Mouse (Mus musculus) kidney, embryonic 14.5 days (tissue): ENCODE measurements at regions not wholly inside any gene's neighbourhood (a gene's known extent, or its start where the extent isn't known, plus 50 kb on each side); places are given as distances from the start of the nearest gene placed in this dataset.
A peak's percentile ranks its signal among the peaks of the same experiment; 100 is the strongest.

ENCODE experiments used
- ATAC-seq: fragments of 200-750 bp; cut with Nextera tagmentation; 2 replicates; pipeline ENCODE4 v1.8.0; 2017; ENCODE audit warnings: moderate number of reproducible peaks, mild to moderate bottlenecking, moderate TSS enrichment, moderate library complexity; ENCODE audit not compliant: low FRiP score, low TSS enrichment
- H3K27ac ChIP-seq: fragments of 300-500 bp; sonication (generic); 2 replicates; pipeline ENCODE4 v1.5.1; 2014; ENCODE audit warnings: low read depth, mild to moderate bottlenecking, low read length, moderate library complexity, mixed read lengths
- H3K27me3 ChIP-seq: fragments of 300-500 bp; sonication (generic); 2 replicates; pipeline ENCODE4 v1.6.1; 2014; ENCODE audit warnings: mild to moderate bottlenecking, low read length; ENCODE audit not compliant: control insufficient read depth, insufficient read depth
- H3K36me3 ChIP-seq: fragments of 300-500 bp; sonication (generic); 2 replicates; pipeline ENCODE4 v1.6.1; 2014; ENCODE audit warnings: low read length, mixed read lengths; ENCODE audit not compliant: control insufficient read depth, insufficient read depth
- H3K4me1 ChIP-seq: fragments of 300-500 bp; sonication (generic); 2 replicates; pipeline ENCODE4 v1.6.1; 2014; ENCODE audit warnings: low read length, mixed read lengths; ENCODE audit not compliant: control insufficient read depth, insufficient read depth
- H3K4me2 ChIP-seq: fragments of 300-500 bp; sonication (generic); replicated peaks from 2 replicates; pipeline ENCODE4 v1.6.1; 2014; ENCODE audit warnings: low read depth, mild to moderate bottlenecking, low read length
- H3K4me3 ChIP-seq: fragments of 300-500 bp; sonication (generic); 2 replicates; pipeline ENCODE4 v1.5.1; 2014; ENCODE audit warnings: mild to moderate bottlenecking, low read length
- H3K9ac ChIP-seq: fragments of 300-500 bp; sonication (generic); 2 replicates; pipeline ENCODE4 v1.6.1; 2014; ENCODE audit warnings: low read depth, mild to moderate bottlenecking, low read length, moderate library complexity
- H3K9me3 ChIP-seq: fragments of 300-500 bp; sonication (generic); 2 replicates; pipeline ENCODE4 v1.6.1; 2016; ENCODE audit warnings: low read length; ENCODE audit not compliant: control insufficient read depth
- WGBS: fragments of 180-500 bp; shearing (Covaris S2); extraction: QIAGEN DNeasy Blood & Tissue Kit; methylation state at CpG from one replicate; pipeline ENCODE4 v1.1.7; 2014; 5-methylcytosine and 5-hydroxymethylcytosine counted together

GRCm38 (mm10) chr10:55767571-55767970 lies 339.1 kb upstream of the Msl3l2 start:
- H3K4me3 ChIP-seq, result no peak overlapping the region
- H3K27me3 ChIP-seq, result no peaks in the 10 kb centered on the region
- H3K36me3 ChIP-seq, result no peaks in the 10 kb centered on the region
- no peak overlapping the region for H3K4me2 ChIP-seq
- H3K9me3 ChIP-seq, result no peaks in the 10 kb centered on the region
- 79% methylated on average over 1 of the region's 1 CpGs for WGBS
- H3K4me1 ChIP-seq, result no peaks in the 10 kb centered on the region
- ATAC-seq, result peak; percentile 58; the same call in 1 of the 2 replicates
- no peak overlapping the region for H3K27ac ChIP-seq
- H3K9ac ChIP-seq, result no peak overlapping the region

- 18% methylated on average over 6 of the region's 6 CpGs for WGBS
- Histone ChIP-seq H3K4me2 (no peak overlapping the region), H3K9me3 (no peaks in the 10 kb centered on the region), H3K9ac (no peak overlapping the region), H3K27ac (no peak overlapping the region), H3K4me3 (no peak overlapping the region), H3K36me3 (no peaks in the 10 kb centered on the region), H3K27me3 (no peaks in the 10 kb centered on the region), H3K4me1 (no peaks in the 10 kb centered on the region)
- peak; percentile 86 for ATAC-seq
Observed at GRCm38 (mm10) chr10:55769642-55770041, 337.1 kb upstream of the Msl3l2 start.

GRCm38 (mm10) chr10:55782674-55783469 lies 323.8 kb upstream of the Msl3l2 start:
- no peaks in the 10 kb centered on the region for H3K27me3 ChIP-seq
- 52% methylated on average over 2 of the region's 2 CpGs for WGBS
- H3K4me1 ChIP-seq, result no peaks in the 10 kb centered on the region
- peak overlapping the region; percentile 30; the same call in 1 of the 2 replicates for H3K27ac ChIP-seq
- no peak overlapping the region for H3K4me2 ChIP-seq
- H3K36me3 ChIP-seq, result no peaks in the 10 kb centered on the region
- no peaks in the 10 kb centered on the region for H3K9me3 ChIP-seq
- no peak overlapping the region for H3K9ac ChIP-seq
- peak; percentile 91 for ATAC-seq
- H3K4me3 ChIP-seq, result no peak overlapping the region

- no peak overlapping the region for H3K27ac ChIP-seq
- no peak overlapping the region for H3K9ac ChIP-seq
- no peaks in the 10 kb centered on the region for H3K4me1 ChIP-seq
- H3K27me3 ChIP-seq, result no peaks in the 10 kb centered on the region
- WGBS, result 83% methylated on average over 2 of the region's 2 CpGs
- no peaks in the 10 kb centered on the region for H3K36me3 ChIP-seq
- ATAC-seq, result no peak
- H3K4me3 ChIP-seq, result no peak overlapping the region
- H3K9me3 ChIP-seq, result no peaks in the 10 kb centered on the region
- H3K4me2 ChIP-seq, result no peak overlapping the region
Observed at GRCm38 (mm10) chr10:55813966-55814365, 292.8 kb upstream of the Msl3l2 start.

GRCm38 (mm10) chr10:55851361-55851760 lies 255.4 kb upstream of the Msl3l2 start:
- Histone ChIP-seq H3K9ac (no peak overlapping the region), H3K9me3 (no peaks in the 10 kb centered on the region), H3K27ac (no peak overlapping the region), H3K4me1 (no peaks in the 10 kb centered on the region), H3K4me2 (no peak overlapping the region), H3K36me3 (no peaks in the 10 kb centered on the region), H3K27me3 (no peaks in the 10 kb centered on the region), H3K4me3 (no peak overlapping the region)
- ATAC-seq, result no peak
- 82% methylated on average over 2 of the region's 2 CpGs for WGBS

GRCm38 (mm10) chr10:55892606-55893005 lies 214.1 kb upstream of the Msl3l2 start:
- Histone ChIP-seq H3K9me3 (no peaks in the 10 kb centered on the region), H3K4me1 (no peaks in the 10 kb centered on the region), H3K9ac (no peak overlapping the region), H3K27ac (no peak overlapping the region), H3K4me3 (no peak overlapping the region), H3K27me3 (no peaks in the 10 kb centered on the region), H3K36me3 (no peaks in the 10 kb centered on the region), H3K4me2 (no peak overlapping the region)
- ATAC-seq, result peak; percentile 84; the same call in 1 of the 2 replicates
- 32% methylated on average over 3 of the region's 3 CpGs for WGBS

GRCm38 (mm10) chr10:55929100-55929499 lies 177.6 kb upstream of the Msl3l2 start:
- H3K4me1 ChIP-seq, result no peaks in the 10 kb centered on the region
- no peak overlapping the region for H3K27ac ChIP-seq
- no peak overlapping the region for H3K9ac ChIP-seq
- H3K27me3 ChIP-seq, result no peaks in the 10 kb centered on the region
- no peaks in the 10 kb centered on the region for H3K9me3 ChIP-seq
- H3K4me2 ChIP-seq, result no peak overlapping the region
- no peak for ATAC-seq
- no peaks in the 10 kb centered on the region for H3K36me3 ChIP-seq
- no peak overlapping the region for H3K4me3 ChIP-seq
- WGBS, result 87% methylated on average over 4 of the region's 4 CpGs

- H3K27ac ChIP-seq, result no peak overlapping the region
- no peak; the same call in 1 of the 2 replicates for ATAC-seq
Observed at GRCm38 (mm10) chr10:55933993-55934392, 172.7 kb upstream of the Msl3l2 start.

GRCm38 (mm10) chr10:55935447-55935846 lies 171.3 kb upstream of the Msl3l2 start:
- no peaks in the 10 kb centered on the region for H3K9me3 ChIP-seq
- 84% methylated on average over 2 of the region's 2 CpGs for WGBS
- no peak overlapping the region for H3K4me3 ChIP-seq
- no peaks in the 10 kb centered on the region for H3K4me1 ChIP-seq
- no peak overlapping the region for H3K4me2 ChIP-seq
- H3K9ac ChIP-seq, result no peak overlapping the region
- no peaks in the 10 kb centered on the region for H3K36me3 ChIP-seq
- no peak overlapping the region for H3K27ac ChIP-seq
- no peak for ATAC-seq
- no peaks in the 10 kb centered on the region for H3K27me3 ChIP-seq

More at GRCm38 (mm10) chr10:55933993-55934392, 172.7 kb upstream of the Msl3l2 start:
- Histone ChIP-seq H3K27me3 (no peaks in the 10 kb centered on the region), H3K4me1 (no peaks in the 10 kb centered on the region), H3K9ac (no peak overlapping the region), H3K36me3 (no peaks in the 10 kb centered on the region), H3K4me2 (no peak overlapping the region), H3K4me3 (no peak overlapping the region), H3K9me3 (no peaks in the 10 kb centered on the region)
- 27% methylated on average over 2 of the region's 2 CpGs for WGBS
